Mouse (Mus musculus) stomach, postnatal 0 days (tissue): ENCODE results near the gene Fgfr2. TPM values are rescaled to one million over a fixed set of nuclear protein-coding genes. Genes with fewer than 3 reads are reported as not detected.

ENCODE experiments used
- ATAC-seq: fragments of 200-750 bp; cut with Nextera tagmentation; 2 replicates; pipeline ENCODE4 v1.8.0; 2017; ENCODE audit not compliant: low FRiP score, low TSS enrichment
- DNase-seq: peaks from one replicate; pipeline ENCODE4 v3.0.0-alpha.2; 2016; ENCODE audit warnings: low spot score
- H3K27ac ChIP-seq: fragments of 300-500 bp; sonication (generic); replicated peaks from 2 replicates; pipeline ENCODE4 v1.5.1; 2014; ENCODE audit warnings: mild to moderate bottlenecking, control low read depth
- H3K27me3 ChIP-seq: fragments of 300-500 bp; sonication (generic); 2 replicates; pipeline ENCODE4 v1.6.1; 2014; ENCODE audit warnings: low read length; ENCODE audit not compliant: control insufficient read depth, insufficient read depth
- H3K36me3 ChIP-seq: fragments of 300-500 bp; sonication (generic); 2 replicates; pipeline ENCODE4 v1.6.1; 2014; ENCODE audit warnings: low read length, mixed read lengths; ENCODE audit not compliant: control insufficient read depth, insufficient read depth
- H3K4me1 ChIP-seq: fragments of 300-500 bp; sonication (generic); replicated peaks from 2 replicates; pipeline ENCODE4 v1.6.1; 2014; ENCODE audit warnings: antibody characterized with exemption; ENCODE audit not compliant: control insufficient read depth, insufficient read depth
- H3K4me2 ChIP-seq: fragments of 300-500 bp; sonication (generic); replicated peaks from 2 replicates; pipeline ENCODE4 v1.6.1; 2014; ENCODE audit warnings: low read depth, mild to moderate bottlenecking, control low read depth, moderate library complexity
- H3K4me3 ChIP-seq: fragments of 300-500 bp; sonication (generic); 2 replicates; pipeline ENCODE4 v1.5.1; 2014; ENCODE audit warnings: low read depth, low read length, control low read depth
- H3K9ac ChIP-seq: fragments of 300-500 bp; sonication (generic); 2 replicates; pipeline ENCODE4 v1.6.1; 2014; ENCODE audit warnings: mild to moderate bottlenecking, low read length, control low read depth, mixed read lengths
- H3K9me3 ChIP-seq: fragments of 300-500 bp; sonication (generic); 2 replicates; pipeline ENCODE4 v1.6.1; 2016; ENCODE audit warnings: low read length; ENCODE audit not compliant: control insufficient read depth
- CTCF ChIP-seq: IDR thresholded peaks from 2 replicates; pipeline ENCODE4 v1.5.1; 2016; ENCODE audit warnings: antibody characterized with exemption, low read depth, mild to moderate bottlenecking, moderate library complexity
- EP300 ChIP-seq: optimal IDR thresholded peaks from 2 replicates; pipeline ENCODE3; 2016; ENCODE audit warnings: antibody characterized with exemption
- WGBS: fragments of 180-500 bp; shearing (Covaris S2); extraction: QIAGEN DNeasy Blood & Tissue Kit; methylation state at CpG from one replicate; pipeline ENCODE4 v1.1.7; 2014; 5-methylcytosine and 5-hydroxymethylcytosine counted together
- polyA plus RNA-seq: library from polyadenylated mRNA; unstranded; fragments of >200 nt; fragmentation: Nextera tagmentation; extraction: Ambion mirVana; gene quantifications from 2 replicates; pipeline ENCODE4 v1.2.1, GENCODE M21; 2015

Fgfr2 gene
- polyA plus RNA-seq, 1 experiment from 2014 or later: 60.8 TPM

GRCm38 (mm10) chr7:132581441-132581840 lies 541.7 kb downstream of the Fgfr2 start:
- TF ChIP-seq CTCF: no peak
- no peak for TF ChIP-seq EP300
- H3K27ac ChIP-seq: no peak overlapping the region
- no peaks in the 10 kb centered on the region for H3K27me3 ChIP-seq
- H3K4me2 ChIP-seq: no peak overlapping the region
- H3K4me1 ChIP-seq: no peaks in the 10 kb centered on the region
- no peaks in the 10 kb centered on the region for H3K36me3 ChIP-seq
- no peak overlapping the region for H3K4me3 ChIP-seq
- DNase-seq (no peak), ATAC-seq (no peak)
- no peaks in the 10 kb centered on the region for H3K9me3 ChIP-seq
- WGBS: 90% methylated on average over 2 of the region's 2 CpGs
- no peak overlapping the region for H3K9ac ChIP-seq

DNA sequence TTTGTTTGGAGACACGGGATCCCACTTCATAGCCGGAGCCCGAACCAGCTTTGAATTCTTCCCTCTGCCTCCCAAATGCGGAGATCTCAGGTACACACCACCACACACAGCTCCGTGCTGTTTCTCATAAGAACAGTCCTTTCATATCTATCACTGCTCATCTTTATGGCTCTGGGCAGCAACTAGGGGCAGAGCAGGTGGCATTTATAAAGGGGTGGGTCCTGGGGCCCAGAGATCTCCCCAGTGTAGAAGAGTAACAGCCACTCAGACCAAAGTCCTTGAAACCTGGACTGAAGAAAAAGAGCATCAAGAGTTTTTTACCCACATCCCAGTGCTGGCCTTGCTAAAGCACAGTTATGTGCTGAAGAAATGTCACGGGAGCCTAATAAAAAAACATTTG lies 542.6 kb downstream of the Fgfr2 start:
- no peak overlapping the region for H3K4me2 ChIP-seq

DNA sequence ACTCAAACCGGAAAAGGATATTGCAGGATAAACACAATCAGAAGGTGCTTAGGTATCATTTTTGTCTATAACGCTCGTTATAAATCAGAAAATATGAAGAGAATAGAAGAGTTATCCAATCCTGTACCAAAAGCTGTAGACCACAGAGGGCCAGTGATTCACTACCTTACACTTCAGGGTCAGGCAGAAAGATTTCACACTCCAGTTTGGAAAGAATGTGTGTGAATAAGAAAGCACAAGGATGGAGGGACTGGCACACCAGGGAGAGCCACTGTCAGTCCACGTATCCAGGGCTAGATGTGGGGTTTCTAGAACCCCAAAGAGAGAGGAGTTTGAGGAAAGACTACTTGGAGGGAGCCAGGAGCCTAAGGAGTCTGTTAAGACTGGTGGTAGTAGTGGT lies 546.3 kb downstream of the Fgfr2 start:
- ATAC-seq (no peak), DNase-seq (no peak)
- Histone ChIP-seq H3K4me2 (peak overlapping the region; percentile 48), H3K9me3 (no peaks in the 10 kb centered on the region), H3K27ac (no peak overlapping the region; the same call in 1 of the 2 replicates), H3K4me1 (peaks cover 9% of the 10 kb centered on the region), H3K27me3 (no peaks in the 10 kb centered on the region), H3K4me3 (0 out of 2 replicates have a peak overlapping the region, but pooled peaks have one; percentile 65), H3K9ac (no peak overlapping the region), H3K36me3 (no peaks in the 10 kb centered on the region)
- TF ChIP-seq CTCF (no peak), EP300 (no peak)
- WGBS: 45% methylated on average over 4 of the region's 4 CpGs

More for the DNA sequence above, 542.6 kb downstream of the Fgfr2 start:
- no peak overlapping the region for H3K9ac ChIP-seq
- ATAC-seq (no peak), DNase-seq (no peak)
- no peaks in the 10 kb centered on the region for H3K27me3 ChIP-seq
- TF ChIP-seq EP300: no peak
- TF ChIP-seq CTCF: no peak
- no peak overlapping the region for H3K27ac ChIP-seq
- no peaks in the 10 kb centered on the region for H3K36me3 ChIP-seq
- H3K9me3 ChIP-seq: no peaks in the 10 kb centered on the region
- H3K4me3 ChIP-seq: no peak overlapping the region
- 64% methylated on average over 6 of the region's 6 CpGs for WGBS
- no peaks in the 10 kb centered on the region for H3K4me1 ChIP-seq

- Histone ChIP-seq H3K4me3 (peak within 1 kb of the TSS; percentile 65), H3K9me3 (no peaks in the 10 kb centered on the region), H3K9ac (peak within 1 kb of the TSS; percentile 84), H3K27me3 (no peaks in the 10 kb centered on the region), H3K4me1 (peaks cover 10% of the 10 kb centered on the region), H3K36me3 (no peaks in the 10 kb centered on the region), H3K27ac (peak within 1 kb of the TSS; percentile 99), H3K4me2 (peak within 1 kb of the TSS; percentile 77)
- peak; percentile 97 for DNase-seq
- TF ChIP-seq CTCF: no peak
- TF ChIP-seq EP300: no peak
- WGBS: under 1% methylated on average over 48 of the region's 49 CpGs
- ATAC-seq: peak; percentile 97
These were observed 547.0 kb downstream of the Fgfr2 start, which contains the start of gene Oat for GRCm38 (mm10) chr7:132576116-132576650. Gene Oat, minus strand, starts transcription at chr7:132576398.

GRCm38 (mm10) chr7:132575623-132576022 lies 547.5 kb downstream of the Fgfr2 start:
- DNase-seq (peak; percentile 86), ATAC-seq (peak; percentile 89)
- peak overlapping the region; percentile 77 for H3K4me2 ChIP-seq
- H3K36me3 ChIP-seq: no peaks in the 10 kb centered on the region
- H3K27me3 ChIP-seq: no peaks in the 10 kb centered on the region
- H3K4me1 ChIP-seq: peaks cover 12% of the 10 kb centered on the region
- H3K27ac ChIP-seq: peak overlapping the region; percentile 99
- H3K9ac ChIP-seq: peak overlapping the region; percentile 84
- H3K4me3 ChIP-seq: peak overlapping the region; percentile 65
- TF ChIP-seq CTCF (peak; percentile 69), EP300 (no peak)
- WGBS: 0% methylated on average over 13 of the region's 13 CpGs
- no peaks in the 10 kb centered on the region for H3K9me3 ChIP-seq

DNA sequence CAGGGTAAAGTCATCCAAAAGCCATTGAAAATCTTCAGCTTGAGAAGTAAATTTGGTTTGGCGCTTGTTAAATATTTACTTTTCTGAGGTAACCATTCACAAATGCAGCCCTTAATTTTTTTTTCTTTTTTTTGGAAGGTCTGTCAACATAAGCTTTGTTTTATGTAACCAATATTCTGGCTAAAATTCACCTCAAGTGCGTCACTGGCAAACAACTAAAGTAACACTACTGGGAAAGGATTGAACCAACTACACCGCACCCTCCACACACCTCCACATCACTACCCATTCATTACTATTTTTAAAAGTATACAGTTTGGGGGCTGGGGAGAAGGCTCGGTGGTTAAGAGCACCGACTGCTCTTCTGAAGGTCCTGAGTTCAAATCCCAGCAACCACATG lies 548.5 kb downstream of the Fgfr2 start:
- Histone ChIP-seq H3K9ac (no peak overlapping the region), H3K4me1 (peaks cover 12% of the 10 kb centered on the region), H3K36me3 (no peaks in the 10 kb centered on the region), H3K27ac (no peak overlapping the region), H3K27me3 (no peaks in the 10 kb centered on the region), H3K9me3 (no peaks in the 10 kb centered on the region), H3K4me3 (no peak overlapping the region), H3K4me2 (peak overlapping the region; percentile 77; the same call in 1 of the 2 replicates)
- WGBS: 32% methylated on average over 5 of the region's 5 CpGs
- no peak for TF ChIP-seq EP300
- TF ChIP-seq CTCF: no peak
- ATAC-seq (no peak), DNase-seq (no peak)
